Mouse (Mus musculus) embryo, embryonic 10 days (tissue): ENCODE measurements around the gene Pde6c.
A peak's percentile ranks its signal among the peaks of the same experiment; 100 is the strongest.

Experiments
- DNase-seq: peaks from one replicate; pipeline ENCODE4 v3.0.0-alpha.2; 2015; ENCODE audit warnings: low spot score

Pde6c gene

DNA sequence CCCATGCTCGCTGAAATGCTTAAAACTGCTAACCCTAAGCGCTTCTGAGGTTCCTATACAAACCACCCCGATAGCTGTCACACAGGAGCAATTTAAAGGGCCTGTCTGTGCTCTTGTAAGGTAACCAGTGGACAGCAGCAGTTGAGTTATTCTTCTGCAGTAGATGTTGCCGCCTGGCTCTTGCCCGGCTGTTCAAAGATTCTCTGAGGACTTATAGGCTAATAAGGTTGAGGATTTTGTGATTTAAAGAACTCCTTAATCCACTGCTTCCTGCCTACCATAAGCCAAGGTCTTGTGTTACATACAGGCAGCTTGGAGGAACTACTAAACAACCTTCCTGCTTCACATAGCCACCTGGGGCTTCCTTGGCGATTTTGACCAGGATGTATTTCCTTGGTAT lies at the start of gene Pde6c:
Gene Pde6c, plus strand, starts transcription at position 301 of the 400 bp plus-strand sequence.
- DNase-seq, result no peak

DNA sequence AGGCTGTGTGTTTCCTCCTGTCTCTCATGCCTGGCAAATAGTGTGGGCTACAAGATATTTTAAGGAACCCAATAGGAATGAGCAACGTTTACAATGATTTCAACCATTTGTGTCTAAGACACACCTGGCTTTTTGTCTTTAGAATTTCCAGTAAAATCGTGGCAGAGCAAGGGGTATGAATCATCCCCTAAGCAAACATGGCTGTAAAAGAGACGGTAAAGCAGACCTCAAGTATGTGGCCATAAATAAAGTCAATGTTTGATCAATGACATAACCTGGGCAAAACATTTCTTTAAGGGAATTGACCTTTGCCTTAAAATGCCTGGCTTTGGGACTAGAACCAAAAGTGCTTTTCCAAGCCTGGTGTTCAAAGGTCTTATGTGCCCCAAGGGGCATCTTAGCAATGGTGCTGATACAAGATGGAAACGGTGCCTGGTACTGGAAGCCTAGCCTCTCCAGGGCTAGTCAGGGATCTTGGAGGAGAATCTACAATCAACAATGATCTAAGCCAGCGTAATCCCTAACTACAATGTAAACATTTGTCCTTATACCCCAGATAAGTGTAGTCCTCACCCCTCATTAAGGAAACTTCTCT lies 49.6 kb upstream of the Pde6c start:
- no peak for DNase-seq

DNA sequence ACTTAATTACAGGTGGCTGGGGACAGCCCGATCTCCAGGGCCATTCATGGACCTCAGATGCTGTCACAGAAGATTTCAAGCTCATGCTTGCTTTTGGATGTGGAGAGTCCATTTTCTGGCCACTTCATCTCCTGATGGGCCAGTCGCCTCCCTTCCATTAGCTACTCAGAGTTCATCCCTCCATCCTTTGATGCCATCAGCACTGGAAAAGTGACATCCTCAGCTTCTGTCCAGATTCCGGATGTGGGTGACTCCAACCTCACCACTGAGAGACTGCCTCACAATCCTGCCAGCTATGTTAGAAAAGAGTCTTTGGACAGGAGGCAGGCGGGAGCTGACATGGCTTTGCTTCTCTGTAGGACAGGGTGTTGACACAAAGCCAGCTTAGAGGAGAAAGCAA lies 46.7 kb upstream of the Pde6c start:
- DNase-seq, result no peak

DNA sequence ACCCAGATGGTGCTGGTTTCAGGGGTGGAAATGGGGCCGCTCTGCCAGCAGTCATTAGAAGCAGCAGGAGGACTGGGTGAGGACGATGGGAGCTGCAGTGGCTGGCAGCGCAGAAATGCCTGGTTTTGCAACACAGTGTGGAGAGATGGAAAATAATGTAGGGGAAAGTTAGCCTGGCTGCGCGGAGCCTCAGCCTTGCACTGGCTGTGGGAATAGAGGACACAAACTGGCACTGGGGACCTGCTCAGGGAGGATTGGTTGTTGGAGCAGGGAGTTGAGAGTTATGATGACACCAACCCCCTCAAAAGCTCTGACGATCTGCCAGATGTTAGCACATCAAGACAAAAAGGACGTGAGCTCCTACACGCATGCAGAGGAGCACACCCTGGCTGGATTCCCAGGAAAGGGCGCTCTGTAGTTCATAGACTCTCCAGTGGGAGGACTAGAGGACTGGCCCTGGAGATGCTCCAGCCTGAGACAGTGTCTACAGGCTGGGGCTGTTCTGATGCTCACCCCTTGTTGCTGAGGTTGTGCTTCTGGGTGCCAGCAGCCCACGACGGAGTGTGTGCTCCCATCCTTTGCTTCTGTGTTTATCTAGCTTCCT lies 45.5 kb upstream of the Pde6c start:
- peak; percentile 48 for DNase-seq

DNA sequence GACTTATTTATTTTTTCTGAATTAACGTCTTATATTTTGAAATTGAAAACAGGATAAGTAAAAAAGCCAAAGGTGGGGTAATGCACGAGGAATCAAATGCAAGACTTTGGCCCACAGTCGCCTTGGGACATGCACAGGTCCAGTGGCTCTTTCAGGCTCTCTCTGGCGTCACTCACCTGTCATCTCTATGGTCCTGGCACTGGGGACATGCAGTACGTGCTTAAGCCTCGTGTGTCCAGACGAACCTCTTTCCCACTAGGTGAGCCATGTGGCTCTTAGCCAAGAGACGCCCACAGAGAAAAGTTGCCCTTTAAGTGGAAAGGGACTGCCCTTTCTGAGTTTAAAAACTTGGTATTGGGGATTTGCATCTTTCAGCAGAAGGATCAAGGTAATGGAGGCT lies 43.2 kb upstream of the Pde6c start:
- no peak for DNase-seq

DNA sequence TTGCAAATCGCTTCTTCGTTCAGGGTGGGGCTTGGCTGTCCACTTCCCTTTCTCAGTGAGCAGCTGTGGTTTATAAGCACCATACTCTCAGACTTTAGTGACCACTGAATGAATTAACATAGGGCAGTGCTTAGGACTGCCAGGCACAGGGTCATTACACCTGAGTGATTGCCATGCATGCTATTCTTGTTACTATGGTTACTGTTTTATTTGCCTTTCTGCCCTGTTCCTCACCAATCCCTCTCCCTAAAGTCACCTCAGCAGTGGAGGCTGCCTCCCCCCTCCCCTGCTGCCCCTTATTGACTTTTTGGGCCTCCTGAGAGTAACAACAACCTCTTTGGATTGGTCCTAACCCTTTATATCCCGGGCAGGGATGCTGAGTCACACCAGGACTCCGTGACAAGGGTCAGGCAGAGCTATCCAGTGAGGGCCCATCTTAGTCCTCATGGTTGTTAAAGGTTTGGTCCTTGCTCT lies 41.0 kb upstream of the Pde6c start:
- DNase-seq, result peak; percentile 15

DNA sequence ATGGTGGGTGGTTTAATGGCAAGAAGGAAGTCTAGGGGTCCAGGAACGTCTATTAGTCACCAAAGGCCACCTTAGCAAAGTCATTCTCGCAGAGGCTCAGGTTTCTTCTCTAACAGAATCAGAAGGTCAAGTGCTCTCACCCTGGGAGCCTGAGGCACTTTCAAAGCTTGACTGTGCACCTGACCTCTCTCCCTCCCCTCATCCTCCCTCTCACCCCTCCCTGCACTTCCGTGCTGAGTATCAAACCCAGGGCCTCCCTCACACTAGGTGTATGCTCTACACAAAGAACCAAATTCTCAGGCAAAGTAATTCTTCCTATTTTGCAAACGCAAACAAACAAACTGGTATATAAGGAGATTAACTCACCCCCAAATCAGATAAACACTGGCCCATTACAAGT lies 36.4 kb upstream of the Pde6c start:
- DNase-seq, result peak; percentile 14

DNA sequence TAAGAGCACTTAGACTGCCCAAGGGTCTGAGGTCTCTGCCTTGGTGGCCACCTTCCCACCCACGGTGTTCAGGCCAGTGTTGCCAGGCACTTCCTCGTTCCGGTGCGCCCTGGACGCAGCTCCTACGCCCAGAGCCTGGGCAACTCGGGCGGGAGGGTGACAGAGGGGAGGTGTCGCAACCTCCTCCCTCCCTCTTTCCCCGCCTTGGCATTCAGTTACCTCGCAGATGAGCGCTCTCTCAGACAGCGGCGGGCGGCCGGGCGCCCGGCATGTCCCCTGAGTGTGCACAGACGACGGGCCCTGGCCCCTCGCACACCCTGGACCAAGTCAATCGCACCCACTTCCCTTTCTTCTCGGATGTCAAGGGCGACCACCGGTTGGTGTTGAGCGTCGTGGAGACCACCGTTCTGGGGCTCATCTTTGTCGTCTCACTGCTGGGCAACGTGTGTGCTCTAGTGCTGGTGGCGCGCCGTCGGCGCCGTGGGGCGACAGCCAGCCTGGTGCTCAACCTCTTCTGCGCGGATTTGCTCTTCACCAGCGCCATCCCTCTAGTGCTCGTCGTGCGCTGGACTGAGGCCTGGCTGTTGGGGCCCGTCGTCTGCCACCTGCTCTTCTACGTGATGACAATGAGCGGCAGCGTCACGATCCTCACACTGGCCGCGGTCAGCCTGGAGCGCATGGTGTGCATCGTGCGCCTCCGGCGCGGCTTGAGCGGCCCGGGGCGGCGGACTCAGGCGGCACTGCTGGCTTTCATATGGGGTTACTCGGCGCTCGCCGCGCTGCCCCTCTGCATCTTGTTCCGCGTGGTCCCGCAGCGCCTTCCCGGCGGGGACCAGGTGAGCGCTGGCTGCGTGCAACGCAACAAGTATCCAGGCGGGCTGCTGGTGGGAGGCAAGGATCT lies 35.5 kb upstream of the Pde6c start, which contains the start of gene Ffar4:
Gene Ffar4, plus strand, starts transcription at position 214 of the 901 bp plus-strand sequence.
- peak; percentile 56 for DNase-seq

DNA sequence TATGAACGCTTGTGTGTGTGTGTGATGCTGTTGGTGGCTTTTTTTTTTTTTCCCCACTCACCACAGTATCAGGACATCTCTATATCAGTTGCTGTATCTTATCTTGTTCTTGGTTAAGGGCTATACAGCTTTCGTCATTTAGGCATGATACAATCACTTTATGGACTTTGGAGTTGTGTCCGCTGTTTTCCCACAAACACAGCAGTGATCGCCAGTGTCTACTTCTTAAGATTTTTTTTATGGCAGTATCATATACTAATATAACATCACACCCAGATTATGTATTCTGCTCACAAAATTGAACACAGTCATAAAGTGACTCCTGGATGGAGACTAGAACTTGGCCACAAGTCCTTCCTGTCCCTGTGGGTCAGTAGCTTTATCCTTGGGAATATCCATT lies 24.7 kb upstream of the Pde6c start:
- no peak for DNase-seq

DNA sequence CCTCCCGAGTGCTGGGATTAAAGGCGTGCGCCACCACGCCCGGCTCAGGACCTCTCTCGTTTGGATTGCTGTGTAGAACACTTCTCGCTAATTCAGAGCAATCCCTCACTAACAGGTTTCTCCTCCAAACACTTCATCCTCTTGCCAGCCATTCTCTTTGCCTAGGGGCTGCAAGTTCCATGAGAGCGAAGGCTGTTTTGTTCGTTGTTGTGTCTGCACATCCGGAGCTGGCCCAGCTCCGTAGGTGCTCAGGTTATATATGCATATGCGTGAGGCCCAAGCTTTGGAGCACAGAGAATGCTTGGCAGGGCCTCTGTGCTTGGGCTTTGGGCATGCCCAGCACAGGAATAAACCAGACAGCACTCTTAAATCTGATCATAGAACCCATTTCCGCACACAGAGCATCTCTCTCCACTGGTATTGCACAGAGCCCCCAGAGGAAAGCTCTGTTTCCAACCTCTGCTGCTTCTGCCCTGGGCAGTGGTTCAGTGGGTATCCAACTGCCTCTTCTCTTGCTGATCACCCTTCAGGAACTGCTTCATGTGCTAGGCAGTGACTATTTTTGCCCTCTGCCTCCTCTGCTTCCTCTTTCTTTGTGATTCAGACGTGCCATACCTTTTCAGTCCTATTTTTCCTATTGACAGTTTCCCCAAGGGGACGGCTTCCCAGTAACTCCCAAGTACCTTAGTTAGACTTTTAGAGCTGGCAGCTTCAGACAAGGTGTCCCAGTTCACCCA lies 22.9 kb upstream of the Pde6c start:
- DNase-seq, result no peak

DNA sequence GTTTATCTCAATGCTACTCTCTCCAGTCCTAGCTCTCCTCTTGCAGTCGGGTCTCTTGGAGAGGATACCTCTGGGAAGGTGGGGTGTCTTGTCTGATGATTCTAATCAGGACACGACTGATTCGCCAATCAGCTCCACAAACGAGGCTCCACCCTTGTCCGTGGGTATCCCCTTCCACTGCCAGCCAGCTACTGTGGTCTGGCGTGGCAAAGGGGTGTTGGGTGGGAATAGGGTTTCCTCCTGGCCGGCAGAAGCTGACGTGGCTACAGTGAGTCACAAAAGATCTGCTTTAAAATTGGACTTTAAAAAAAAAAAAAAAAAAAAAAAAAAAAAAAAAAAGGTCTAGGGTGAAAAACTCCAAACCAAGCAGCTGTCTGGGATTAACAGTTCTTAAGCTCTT lies 21.5 kb upstream of the Pde6c start:
- DNase-seq, result no peak

DNA sequence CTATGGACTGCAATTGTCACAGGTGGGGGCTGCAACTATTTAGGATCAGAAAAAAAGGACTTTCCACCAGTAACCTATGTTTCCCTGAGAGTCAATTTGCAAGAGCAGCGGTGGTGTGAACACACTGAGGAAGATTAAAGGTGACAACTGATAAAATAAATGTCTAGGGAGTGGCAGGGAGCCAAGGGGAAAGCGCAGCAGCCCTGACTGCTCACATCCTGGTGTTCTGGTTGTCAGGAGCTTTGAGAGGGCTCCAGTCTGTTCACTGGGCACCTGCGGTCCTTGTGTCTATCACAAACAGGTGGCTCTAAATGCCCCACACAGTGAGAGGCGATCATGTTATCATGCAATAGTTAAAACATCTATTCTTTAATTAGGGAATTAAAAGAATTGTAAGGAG lies 20.0 kb upstream of the Pde6c start:
- DNase-seq, result no peak

DNA sequence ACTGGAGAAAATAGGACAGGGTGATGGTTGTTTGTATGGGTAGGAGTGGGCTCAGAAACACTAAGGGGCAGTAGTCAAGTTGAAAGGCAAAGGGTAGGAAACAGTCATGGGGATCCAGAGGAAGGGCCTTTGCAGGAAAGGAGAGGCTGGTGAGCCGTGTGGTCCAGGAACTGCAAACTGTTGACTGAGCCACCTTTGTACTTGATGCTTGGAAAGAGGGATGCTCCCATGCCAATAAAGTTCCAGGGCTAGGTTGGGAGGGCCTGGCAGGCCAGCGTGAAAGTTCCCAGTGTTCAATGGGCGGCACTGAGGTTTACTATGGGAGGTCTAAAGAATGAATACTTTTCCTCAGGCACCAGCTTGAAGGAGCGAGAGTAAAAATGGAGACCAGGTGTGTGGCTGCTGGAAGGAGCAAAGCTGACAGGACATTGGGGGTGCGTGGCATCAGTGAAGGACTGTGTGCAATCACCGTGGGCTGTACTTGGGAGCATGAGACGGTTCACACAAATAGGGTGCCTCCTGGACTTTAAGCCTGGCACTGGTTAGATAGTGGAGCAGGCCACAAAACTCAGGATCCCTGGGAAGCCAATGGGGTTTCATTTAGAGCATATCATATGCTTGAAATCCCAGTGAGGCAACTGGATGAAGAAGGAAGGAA lies 17.6 kb upstream of the Pde6c start:
- DNase-seq, result no peak

DNA sequence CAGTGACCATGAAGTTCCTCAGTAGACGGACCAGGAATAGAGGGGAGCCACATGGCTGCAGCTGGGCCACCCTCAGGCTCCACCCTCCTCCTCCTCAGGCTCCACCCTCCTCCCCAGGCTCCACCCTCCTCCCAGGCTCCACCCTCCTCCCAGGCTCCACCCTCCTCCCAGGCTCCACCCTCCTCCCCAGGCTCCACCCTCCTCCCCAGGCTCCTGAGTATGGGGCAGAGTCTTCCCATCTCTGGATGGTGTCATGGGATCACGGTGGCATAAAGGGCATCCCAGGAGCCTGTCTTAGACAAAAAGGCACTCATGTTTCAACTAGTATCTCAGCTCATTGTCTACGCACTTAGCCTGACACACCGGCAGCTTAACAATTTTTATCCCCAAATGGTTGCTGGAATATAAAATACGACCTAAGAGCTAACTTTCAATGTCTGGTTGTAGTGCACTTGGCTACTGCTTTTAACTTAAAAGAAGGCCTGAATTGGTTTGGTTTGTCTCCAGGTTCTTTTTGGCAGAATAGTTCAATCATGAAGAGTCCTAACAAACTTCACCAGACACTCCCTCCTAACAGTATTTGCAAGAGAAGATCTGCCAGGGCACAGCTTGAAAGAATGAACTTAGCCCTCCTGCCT lies 12.3 kb upstream of the Pde6c start:
- DNase-seq, result no peak

DNA sequence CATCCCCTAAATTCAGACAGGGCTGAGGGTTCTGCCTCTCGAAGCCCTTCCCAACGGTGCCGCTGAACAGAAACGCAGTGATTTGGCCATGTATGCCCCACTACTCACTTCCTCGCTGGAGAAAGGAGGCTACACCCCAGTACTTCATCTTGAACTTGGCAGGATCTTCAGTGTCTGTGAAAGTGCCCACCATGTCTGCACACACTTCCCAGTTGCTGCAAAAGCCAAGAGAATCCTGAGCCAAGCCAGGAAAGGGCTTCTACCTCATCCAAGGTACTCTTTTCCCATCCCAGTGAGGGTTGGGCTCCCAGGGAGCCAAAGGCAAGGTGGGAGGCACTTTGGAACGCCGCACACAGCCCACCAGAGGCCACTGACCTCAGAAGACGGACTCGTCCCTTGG lies 8.7 kb upstream of the Pde6c start:
- no peak for DNase-seq

DNA sequence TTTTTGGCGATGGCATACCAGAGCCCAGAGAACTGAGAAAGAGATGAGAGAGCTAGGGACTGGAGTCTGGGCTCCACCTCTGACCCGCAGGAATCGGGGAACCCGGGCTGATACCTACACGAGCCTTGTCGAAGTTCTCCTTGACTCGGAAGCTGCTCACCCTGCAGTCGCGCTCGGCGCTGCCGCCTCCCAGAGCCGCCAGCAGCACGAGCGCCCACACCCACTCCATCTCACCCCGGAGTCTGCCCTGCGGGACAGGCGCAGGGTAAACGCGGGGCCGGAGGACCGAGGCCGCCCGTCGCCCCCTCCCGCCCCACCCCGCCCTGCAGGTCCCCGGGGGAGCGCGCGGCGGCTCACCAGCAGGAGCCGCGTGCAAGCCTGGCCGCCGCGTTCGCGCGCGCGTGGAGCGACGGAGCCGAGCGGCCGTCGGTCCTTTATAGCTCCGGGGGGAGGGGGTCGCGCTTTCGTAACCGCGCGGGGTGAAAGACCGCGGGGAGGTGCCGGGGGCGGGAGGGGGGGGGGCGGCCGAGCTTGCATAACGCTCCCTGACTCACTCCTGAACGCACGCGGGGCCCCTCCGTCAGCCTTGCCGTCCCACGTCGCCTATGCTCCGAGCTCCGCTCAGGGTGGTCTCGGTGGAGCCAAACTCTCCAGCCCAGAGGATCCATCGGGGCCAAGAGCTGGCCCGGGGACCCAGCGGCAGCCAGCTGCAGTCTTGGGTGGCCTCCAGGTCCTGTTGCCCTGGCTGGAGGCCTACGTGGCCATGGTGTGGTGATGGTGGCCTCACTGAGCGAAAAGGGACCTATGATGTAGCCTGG lies 8.0 kb upstream of the Pde6c start:
- DNase-seq, result peak; percentile 48

DNA sequence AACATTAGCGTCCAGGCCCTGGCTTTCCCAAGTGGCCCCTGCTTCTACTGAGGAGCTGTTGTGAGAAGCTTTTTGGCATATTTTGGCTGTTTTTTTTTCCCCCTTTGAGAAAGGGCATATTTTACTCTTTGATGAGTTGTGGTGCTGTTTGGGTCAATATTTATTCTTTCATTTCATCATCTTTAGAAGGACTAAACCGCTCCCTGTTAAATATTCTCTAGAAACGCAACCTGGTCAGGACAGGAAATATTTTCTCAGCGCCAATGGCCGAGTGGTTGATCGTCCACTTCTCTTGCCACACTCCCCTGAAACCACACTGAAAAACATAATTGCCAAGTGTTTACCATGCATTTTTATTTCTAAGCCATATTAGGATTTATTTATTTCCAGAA lies 7.4 kb upstream of the Pde6c start, which contains the start of gene Rbp4:
Gene Rbp4, minus strand, starts transcription at position 63 of the 392 bp plus-strand sequence.
- DNase-seq, result no peak

DNA sequence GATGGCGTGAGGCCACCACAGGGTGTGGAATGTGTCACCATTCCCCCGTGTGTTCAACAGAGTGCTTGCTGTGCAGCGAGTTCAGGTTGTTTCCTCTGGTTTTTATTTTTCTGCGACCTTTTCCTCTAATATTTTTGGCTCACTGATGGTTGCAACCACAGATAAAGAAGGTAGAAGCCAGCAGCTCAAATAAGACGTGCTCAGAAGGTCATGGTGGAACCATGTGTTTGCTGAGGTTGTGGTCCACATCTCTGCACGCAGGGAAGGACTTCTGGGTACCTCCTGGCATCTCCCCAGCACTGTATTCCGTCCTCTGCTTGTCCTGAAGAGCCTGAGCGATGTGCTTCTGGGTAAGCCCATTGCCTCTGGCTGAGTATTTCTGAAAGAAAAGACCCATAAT lies 5.9 kb upstream of the Pde6c start:
- DNase-seq, result no peak

DNA sequence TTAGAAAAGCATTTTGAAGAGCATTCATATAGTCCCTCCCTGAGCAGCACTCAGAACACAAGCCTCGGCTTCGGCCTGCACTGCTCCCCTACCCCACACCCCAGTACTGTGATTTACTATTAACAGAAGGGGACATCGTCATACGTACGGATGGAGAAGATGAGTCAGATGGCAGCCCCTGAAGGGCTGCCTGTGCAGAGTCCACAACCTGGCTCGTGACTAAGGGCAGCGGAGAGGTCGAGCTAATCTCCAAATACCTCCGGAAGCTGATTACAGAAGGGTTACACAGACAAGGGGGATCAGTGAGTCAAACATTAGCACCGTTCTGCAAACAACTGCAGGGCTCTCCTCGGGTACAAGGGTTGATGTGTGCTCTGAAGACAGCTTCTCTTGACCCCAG lies 1.4 kb downstream of the Pde6c start:
- DNase-seq, result no peak

DNA sequence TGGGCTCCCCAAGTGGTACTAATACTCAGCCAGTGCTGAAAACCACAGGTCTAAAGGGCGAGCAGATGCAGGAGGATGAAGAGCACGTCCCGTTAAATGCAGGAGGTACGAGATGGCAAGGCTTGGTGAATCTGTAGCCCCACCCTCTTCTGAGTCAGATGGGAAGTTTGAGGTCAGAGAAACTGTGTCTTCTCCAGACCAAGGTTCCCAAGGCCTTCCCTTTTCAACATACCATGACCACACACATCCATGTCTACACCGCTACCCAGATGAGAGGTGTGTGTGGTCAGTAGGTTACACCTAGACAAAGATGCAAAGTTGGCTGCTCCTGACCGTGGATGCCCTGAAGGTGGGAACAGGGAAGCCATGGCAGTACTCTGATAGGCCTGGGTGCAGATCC lies 2.2 kb downstream of the Pde6c start:
- no peak for DNase-seq
